ENCODE assay signal across 16 mouse cellular contexts in the genomic region with DNA sequence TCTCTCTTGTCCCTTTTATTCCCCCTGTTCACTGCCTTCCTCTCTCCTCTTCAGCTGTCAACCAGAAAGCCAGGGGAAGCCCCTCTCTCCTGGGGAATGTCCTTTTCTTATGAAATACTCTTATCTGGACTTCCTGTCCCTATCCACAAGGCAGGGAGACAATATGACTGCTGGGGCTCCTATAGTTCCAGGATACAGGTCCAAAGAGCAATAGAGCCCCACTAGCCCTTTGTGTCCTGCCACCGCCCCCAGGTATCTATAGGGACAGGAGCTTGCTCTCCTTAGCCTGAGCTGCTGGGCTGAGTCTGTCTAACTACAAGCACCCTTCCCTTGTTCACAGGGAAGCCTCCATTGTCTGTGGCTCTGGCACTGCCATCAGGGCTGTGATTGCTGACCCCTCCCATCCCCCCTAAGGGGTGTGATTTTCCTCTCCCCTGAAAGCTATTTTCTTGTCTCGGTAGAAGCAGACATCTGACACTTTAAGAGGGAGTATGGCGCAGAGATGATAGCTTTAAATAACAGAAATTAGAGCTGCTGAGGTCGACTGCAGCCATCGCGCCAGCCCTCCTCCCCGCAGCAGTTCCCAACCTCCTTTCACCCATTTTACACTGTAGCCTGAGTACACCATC. TPM values are rescaled to one million over a fixed set of nuclear protein-coding genes. Genes with fewer than 3 reads are reported as not detected.
DNase-seq lines count a peak whose midpoint lies in the region; ATAC-seq lines count a peak whose summit lies in the region.
"Had no signal": no experiment of that assay in that cellular context is flagged by ENCODE, and none has a peak within 500 bp of the region (broad histone marks: within the 10 kb centered on the region; RNA-seq: fewer than 3 reads in every experiment).

No protein-coding gene starts in this region.

- no peak overlapping the region for H3K4me3 ChIP-seq in embryonic facial prominence, embryonic 10.5 days
- H3K4me3 ChIP-seq in forebrain, embryonic 11.5 days (ENCODE audit: low read depth, low read length), result no peak overlapping the region
- no peak overlapping the region for H3K4me3 ChIP-seq in hindbrain, embryonic 16.5 days (ENCODE audit: low read length)
- H3K4me3 ChIP-seq in midbrain, embryonic 14.5 days (replicated peaks; ENCODE audit: low read depth, low read length), result no peak overlapping the region
- H3K4me3 ChIP-seq in heart, embryonic 11.5 days (ENCODE audit: low read depth, low read length), result no peak overlapping the region
- H3K4me3 ChIP-seq: liver, embryonic 15.5 days had no signal

- H3K27ac ChIP-seq in embryonic facial prominence, embryonic 10.5 days (replicated peaks), result peak overlapping the region; percentile 91
- peak overlapping the region; percentile 76 for H3K27ac ChIP-seq in forebrain, embryonic 11.5 days (ENCODE audit: low read depth, low read length)
- no peak overlapping the region for H3K27ac ChIP-seq in hindbrain, embryonic 16.5 days (ENCODE audit: low read depth, low read length)
- H3K27ac ChIP-seq in midbrain, embryonic 14.5 days (replicated peaks; ENCODE audit: low read depth, low read length), result peak overlapping the region; percentile 95; the same call in 1 of the 2 replicates
- no peak overlapping the region for H3K27ac ChIP-seq in heart, embryonic 11.5 days (ENCODE audit: low read depth, low read length)
- H3K27ac ChIP-seq: liver, embryonic 15.5 days; macrophage had no signal

- H3K36me3 ChIP-seq in embryonic facial prominence, embryonic 10.5 days (replicated peaks), result no peaks in the 10 kb centered on the region
- H3K36me3 ChIP-seq in forebrain, embryonic 11.5 days (ENCODE audit: control insufficient read depth, insufficient read depth, low read length), result no peaks in the 10 kb centered on the region
- no peaks in the 10 kb centered on the region for H3K36me3 ChIP-seq in hindbrain, embryonic 16.5 days (ENCODE audit: control insufficient read depth, insufficient read depth, low read length)
- H3K36me3 ChIP-seq in midbrain, embryonic 14.5 days (ENCODE audit: control insufficient read depth, insufficient read depth, low read length), result no peaks in the 10 kb centered on the region
- H3K36me3 ChIP-seq in heart, embryonic 11.5 days (ENCODE audit: control insufficient read depth, insufficient read depth, low read length), result no peaks in the 10 kb centered on the region
- H3K36me3 ChIP-seq: liver, embryonic 15.5 days had no signal

- no peak for ATAC-seq in forebrain, embryonic 11.5 days (replicated peaks; ENCODE audit: low FRiP score)
- ATAC-seq in hindbrain, embryonic 16.5 days, result no peak
- ATAC-seq in midbrain, embryonic 14.5 days (ENCODE audit: low FRiP score, low TSS enrichment), result no peak
- ATAC-seq in heart, embryonic 11.5 days (replicated peaks; ENCODE audit: insufficient number of reproducible peaks, low FRiP score, low TSS enrichment), result no peak
- ATAC-seq: Patski had no signal

- DNase-seq in embryonic facial prominence, embryonic 10.5 days (ENCODE audit: low spot score), result peak; percentile 46
- no peak for DNase-seq in forebrain, embryonic 11.5 days (ENCODE audit: low spot score)
- no peak for DNase-seq in midbrain, embryonic 14.5 days
- DNase-seq in frontal cortex, postnatal 36 days (ENCODE audit: low spot score in 2 of 2), result no peak
- DNase-seq in layer of hippocampus, postnatal 10 days (ENCODE audit: low spot score in 2 of 2), result no peak
- DNase-seq: kidney, adult 2 months; right cerebral cortex, postnatal 14 days; thymus, postnatal 4 days had no signal

- H3K4me2 ChIP-seq in forebrain, embryonic 11.5 days (ENCODE audit: low read depth, low read length, severe bottlenecking), result no peak overlapping the region
- no peak overlapping the region for H3K4me2 ChIP-seq in hindbrain, embryonic 16.5 days (ENCODE audit: low read length)
- no peak overlapping the region for H3K4me2 ChIP-seq in midbrain, embryonic 14.5 days (ENCODE audit: low read length)
- no peak overlapping the region; the same call in 1 of the 2 replicates for H3K4me2 ChIP-seq in heart, embryonic 11.5 days
- H3K4me2 ChIP-seq: liver, embryonic 15.5 days had no signal

- peaks cover 82% of the 10 kb centered on the region for H3K4me1 ChIP-seq in embryonic facial prominence, embryonic 10.5 days
- H3K4me1 ChIP-seq in forebrain, embryonic 11.5 days (replicated peaks; ENCODE audit: control insufficient read depth, insufficient read depth, low read length), result peaks cover 44% of the 10 kb centered on the region
- H3K4me1 ChIP-seq in hindbrain, embryonic 16.5 days (ENCODE audit: control insufficient read depth, insufficient read depth, low read depth, low read length), result peaks cover 45% of the 10 kb centered on the region
- peaks cover 55% of the 10 kb centered on the region for H3K4me1 ChIP-seq in midbrain, embryonic 14.5 days (ENCODE audit: control insufficient read depth, insufficient read depth, low read length)
- peaks cover 41% of the 10 kb centered on the region for H3K4me1 ChIP-seq in heart, embryonic 11.5 days (ENCODE audit: control insufficient read depth, insufficient read depth, low read length)
- H3K4me1 ChIP-seq: liver, embryonic 15.5 days had no signal

- peak overlapping the region; percentile 32; the same call in 1 of the 2 replicates for H3K9ac ChIP-seq in forebrain, embryonic 11.5 days (ENCODE audit: low read length)
- peak overlapping the region; percentile 19 for H3K9ac ChIP-seq in hindbrain, embryonic 16.5 days (ENCODE audit: low read depth, low read length)
- no peak overlapping the region for H3K9ac ChIP-seq in midbrain, embryonic 14.5 days (replicated peaks; ENCODE audit: low read length)
- no peak overlapping the region for H3K9ac ChIP-seq in heart, embryonic 11.5 days (ENCODE audit: low read depth, low read length)
- H3K9ac ChIP-seq: liver, embryonic 15.5 days had no signal

- H3K27me3 ChIP-seq in embryonic facial prominence, embryonic 10.5 days (replicated peaks; ENCODE audit: low read depth, poor library complexity, severe bottlenecking), result peaks cover 50% of the 10 kb centered on the region
- peaks cover 7% of the 10 kb centered on the region for H3K27me3 ChIP-seq in forebrain, embryonic 11.5 days (ENCODE audit: control insufficient read depth, insufficient read depth, low read length)
- H3K27me3 ChIP-seq in hindbrain, embryonic 16.5 days (replicated peaks; ENCODE audit: control insufficient read depth, insufficient read depth, low read length), result no peaks in the 10 kb centered on the region
- no peaks in the 10 kb centered on the region for H3K27me3 ChIP-seq in midbrain, embryonic 14.5 days (ENCODE audit: control insufficient read depth, insufficient read depth, low read length)
- H3K27me3 ChIP-seq in heart, embryonic 11.5 days (ENCODE audit: control insufficient read depth, insufficient read depth, low read length), result peaks cover 35% of the 10 kb centered on the region
- H3K27me3 ChIP-seq: Patski had no signal

- WGBS in embryonic facial prominence, embryonic 10.5 days, result 18% methylated on average over 7 of the region's 7 CpGs
- 31% methylated on average over 7 of the region's 7 CpGs for WGBS in forebrain, embryonic 11.5 days
- WGBS in hindbrain, embryonic 16.5 days, result 28% methylated on average over 7 of the region's 7 CpGs
- WGBS in midbrain, embryonic 14.5 days, result 34% methylated on average over 7 of the region's 7 CpGs
- 19% methylated on average over 7 of the region's 7 CpGs for WGBS in heart, embryonic 11.5 days (ENCODE audit: insufficient replicate concordance)

- no peaks in the 10 kb centered on the region for H3K9me3 ChIP-seq in embryonic facial prominence, embryonic 10.5 days
- no peaks in the 10 kb centered on the region for H3K9me3 ChIP-seq in forebrain, embryonic 11.5 days (ENCODE audit: control insufficient read depth, low read length)
- no peaks in the 10 kb centered on the region for H3K9me3 ChIP-seq in hindbrain, embryonic 16.5 days (ENCODE audit: control insufficient read depth, low read length)
- no peaks in the 10 kb centered on the region for H3K9me3 ChIP-seq in midbrain, embryonic 14.5 days (ENCODE audit: control insufficient read depth, low read length)
- no peaks in the 10 kb centered on the region for H3K9me3 ChIP-seq in heart, embryonic 11.5 days (replicated peaks; ENCODE audit: control insufficient read depth, low read length)
- H3K9me3 ChIP-seq: liver, embryonic 15.5 days had no signal

RNA-seq across cellular contexts. Expression of gene Ccdc33, which starts 3.2 kb away (rescaled TPM):
- polyA plus RNA-seq in embryonic facial prominence, embryonic 10.5 days (2016; fragmentation: Nextera tagmentation; extraction: Ambion mirVana), result 0.36 and 0.56 TPM in 2 replicates
- polyA plus RNA-seq in forebrain, embryonic 11.5 days (2014; fragmentation: Nextera tagmentation; extraction: Ambion mirVana), result 0.88 and 1.1 TPM in 2 replicates
- polyA plus RNA-seq in hindbrain, embryonic 16.5 days (2015; fragmentation: Nextera tagmentation; extraction: Ambion mirVana), result 0.43 and 0.79 TPM in 2 replicates
- polyA plus RNA-seq in midbrain, embryonic 14.5 days (2014; fragmentation: Nextera tagmentation; extraction: Ambion mirVana), result 0.09 and 0.54 TPM in 2 replicates
- total RNA-seq in layer of hippocampus, postnatal 10 days (2021), result 1 to 10 TPM; 1.0 to 2.0 TPM
- polyA plus RNA-seq in heart, embryonic 11.5 days (2014; fragmentation: Nextera tagmentation; extraction: Ambion mirVana), result 0.37 TPM in 1 of 2 replicates, not detected in the other
- total RNA-seq: gastrocnemius, postnatal 4 days had no signal
- polyA plus RNA-seq: heart, postnatal 0 days; kidney, adult 2 months; liver, embryonic 15.5 days; macrophage; stomach, embryonic 14.5 days had no signal

RNA-seq across cellular contexts. Expression of gene Stra6, which starts 51.8 kb away (rescaled TPM):
- 33.6 and 47.2 TPM in 2 replicates for polyA plus RNA-seq in embryonic facial prominence, embryonic 10.5 days (2016; fragmentation: Nextera tagmentation; extraction: Ambion mirVana)
- 18.0 and 21.8 TPM in 2 replicates for polyA plus RNA-seq in forebrain, embryonic 11.5 days (2014; fragmentation: Nextera tagmentation; extraction: Ambion mirVana)
- polyA plus RNA-seq in hindbrain, embryonic 16.5 days (2015; fragmentation: Nextera tagmentation; extraction: Ambion mirVana), result 11.6 and 16.4 TPM in 2 replicates
- 2.3 and 10.1 TPM in 2 replicates for polyA plus RNA-seq in midbrain, embryonic 14.5 days (2014; fragmentation: Nextera tagmentation; extraction: Ambion mirVana)
- 1 to 10 TPM; 9.0 TPM for total RNA-seq in layer of hippocampus, postnatal 10 days (2021)
- polyA plus RNA-seq in heart, embryonic 11.5 days (2014; fragmentation: Nextera tagmentation; extraction: Ambion mirVana), result 3.4 and 4.0 TPM in 2 replicates
- polyA plus RNA-seq: macrophage had no signal

Comparison
In these comparisons a context has a peak if more than half of its experiments do, and no peak if none do; other contexts are left out.
1. H3K27ac ChIP-seq: peak in embryonic facial prominence, embryonic 10.5 days (single experiment), forebrain, embryonic 11.5 days (single experiment) and midbrain, embryonic 14.5 days (single experiment); none in hindbrain, embryonic 16.5 days (single experiment) and heart, embryonic 11.5 days (single experiment).
2. H3K9ac ChIP-seq: peak in forebrain, embryonic 11.5 days (single experiment) and hindbrain, embryonic 16.5 days (single experiment); none in midbrain, embryonic 14.5 days (single experiment) and heart, embryonic 11.5 days (single experiment).